Mouse (Mus musculus) heart, postnatal 36 days (tissue): ENCODE results near the gene Ncor2. TPM values are rescaled to one million over a fixed set of nuclear protein-coding genes. Genes with fewer than 3 reads are reported as not detected.
A peak's percentile ranks its signal among the peaks of the same experiment; 100 is the strongest.

Experiments
- DNase-seq, 2 experiments: peaks; one replicate each; pipeline ENCODE4 v3.0.0; 2021 to 2022
- intact Hi-C: fragments of 180-260 bp; cut with DNase I; formaldehyde crosslinking; loops from one replicate; pipeline ENCODE4 v1.15.1; 2025
- total RNA-seq, 2 experiments: library from RNA; stranded (reverse); gene quantifications; 2 replicates each; pipeline ENCODE4 v1.2.3; 2021

Ncor2 gene
- total RNA-seq, 2 experiments from 2014 or later = 70.5 to 74.8 TPM

- no peak for DNase-seq
- intact Hi-C loops = no loop called here
Measured at GRCm38 (mm10) chr5:125173868-125174267, 5.2 kb downstream of the Ncor2 start.

- intact Hi-C loops = no loop called here
Measured at GRCm38 (mm10) chr5:125172831-125173615, 6.0 kb downstream of the Ncor2 start.

GRCm38 (mm10) chr5:125171259-125171658, 7.8 kb downstream of the Ncor2 start:
- intact Hi-C loops = no loop called here
- no peak for DNase-seq

More at GRCm38 (mm10) chr5:125172831-125173615, 6.0 kb downstream of the Ncor2 start:
- no peak for DNase-seq

GRCm38 (mm10) chr5:125170107-125170842, 8.7 kb downstream of the Ncor2 start:
- DNase-seq = no peak
- intact Hi-C loops = no loop called here

GRCm38 (mm10) chr5:125168101-125168500, 10.9 kb downstream of the Ncor2 start:
- peak in 1 of 2 experiments; percentile 19 for DNase-seq
- intact Hi-C loops = no loop called here

GRCm38 (mm10) chr5:125167524-125167923, 11.5 kb downstream of the Ncor2 start:
- intact Hi-C loops = no loop called here
- no peak for DNase-seq

GRCm38 (mm10) chr5:125165993-125166392, 13.0 kb downstream of the Ncor2 start:
- intact Hi-C loops = no loop called here
- no peak for DNase-seq

- DNase-seq = peak; percentile 74 to 75
Measured at GRCm38 (mm10) chr5:125164465-125165167, 14.4 kb downstream of the Ncor2 start.

GRCm38 (mm10) chr5:125163441-125164050, 15.5 kb downstream of the Ncor2 start:
- peak in 1 of 2 experiments; percentile 26 for DNase-seq
- intact Hi-C loops = no loop called here

More at GRCm38 (mm10) chr5:125164465-125165167, 14.4 kb downstream of the Ncor2 start:
- intact Hi-C loops = no loop called here

GRCm38 (mm10) chr5:125162461-125162860, 16.6 kb downstream of the Ncor2 start:
- DNase-seq = no peak
- intact Hi-C loops = no loop called here

GRCm38 (mm10) chr5:125159804-125160405, 19.1 kb downstream of the Ncor2 start:
- intact Hi-C loops = loop anchor here (2.0 kb wide), 1 partner anchor 19 kb away; the partner anchor contains the start of gene Ncor2
- DNase-seq = no peak

- intact Hi-C loops = loop anchor here (2.0 kb wide), 1 partner anchor 20 kb away; the partner anchor contains the start of gene Ncor2
Measured at GRCm38 (mm10) chr5:125159293-125159692, 19.7 kb downstream of the Ncor2 start.

GRCm38 (mm10) chr5:125158232-125158961, 20.6 kb downstream of the Ncor2 start:
- intact Hi-C loops = loop anchor here (2.0 kb wide), 1 partner anchor 20 kb away; the partner anchor contains the start of gene Ncor2
- DNase-seq = peak; percentile 50 to 56

More at GRCm38 (mm10) chr5:125159293-125159692, 19.7 kb downstream of the Ncor2 start:
- peak; percentile 81 to 83 for DNase-seq

GRCm38 (mm10) chr5:125157375-125158033, 21.5 kb downstream of the Ncor2 start:
- peak in 1 of 2 experiments; percentile 23 for DNase-seq
- intact Hi-C loops = loop anchor here (2.0 kb wide), 1 partner anchor 21 kb away; the partner anchor contains the start of gene Ncor2

- DNase-seq = peak in 1 of 2 experiments; percentile 28
- intact Hi-C loops = no loop called here
Measured at GRCm38 (mm10) chr5:125156418-125157205, 22.4 kb downstream of the Ncor2 start.

GRCm38 (mm10) chr5:125155451-125155850, 23.6 kb downstream of the Ncor2 start:
- intact Hi-C loops = no loop called here
- no peak for DNase-seq

GRCm38 (mm10) chr5:125154989-125155388, 24.0 kb downstream of the Ncor2 start:
- DNase-seq = peak; percentile 53 to 59
- intact Hi-C loops = no loop called here

- no peak for DNase-seq
- intact Hi-C loops = no loop called here
Measured at GRCm38 (mm10) chr5:125154178-125154577, 24.8 kb downstream of the Ncor2 start.
